Mouse (Mus musculus): ENCODE results near the gene Ppy.

- TF ChIP-seq CTCF (IDR thresholded peaks at IDR 0.05; ENCODE audit: low read depth) = no peak
- no peak for TF ChIP-seq EP300 (optimal IDR thresholded peaks at IDR 0.05)
Observed at GRCm38 (mm10) chr11:102084159-102084558, 17.0 kb downstream of the Ppy start.
